Mouse (Mus musculus) small intestine, adult 2 months (tissue): ENCODE data around the gene Fancc.

Source experiments
- CTCF ChIP-seq: fragments of 200-500 bp; IDR thresholded peaks from 2 replicates; pipeline ENCODE4 v1.5.1; 2012; ENCODE audit warnings: low read depth, mild to moderate bottlenecking, control low read depth, inconsistent platforms, low read length, moderate library complexity, mixed read lengths; ENCODE audit not compliant: insufficient replicate concordance, insufficient read length; ENCODE audit errors: extremely low read depth
- POLR2A ChIP-seq: fragments of 200-500 bp; IDR thresholded peaks from 2 replicates; pipeline ENCODE4 v1.6.1; 2012; ENCODE audit warnings: low read depth, mild to moderate bottlenecking, control low read depth, inconsistent platforms, low read length, moderate library complexity

GRCm38 (mm10) chr13:63512411-63512810 is 15.3 kb upstream of the Fancc start:
- no peak for TF ChIP-seq CTCF
- TF ChIP-seq POLR2A: no peak
